Mouse (Mus musculus) megakaryocyte, embryonic 14.5 days (primary cell): ENCODE results near the gene Zfp536. TPM values are rescaled to one million over a fixed set of nuclear protein-coding genes. Genes with fewer than 3 reads are reported as not detected.

ENCODE experiments used
- H3K27me3 ChIP-seq: replicated peaks from 2 replicates; pipeline ENCODE3; 2012; ENCODE audit warnings: inconsistent platforms
- H3K36me3 ChIP-seq: replicated peaks from 2 replicates; pipeline ENCODE3; 2012; ENCODE audit warnings: low read length, inconsistent platforms, mixed read lengths
- H3K4me1 ChIP-seq: 2 replicates; pipeline ENCODE4 v1.6.1; 2012; ENCODE audit warnings: inconsistent platforms
- H3K4me3 ChIP-seq: replicated peaks from 2 replicates; pipeline ENCODE3; 2012; ENCODE audit warnings: moderate library complexity, mild to moderate bottlenecking, inconsistent platforms
- H3K9me3 ChIP-seq: 2 replicates; pipeline ENCODE4 v1.6.1; 2012; ENCODE audit warnings: inconsistent platforms
- FLI1 ChIP-seq: IDR thresholded peaks from 2 replicates; pipeline ENCODE4 v1.6.1; 2012; ENCODE audit warnings: low read length, inconsistent platforms, mixed read lengths
- GATA1 ChIP-seq: IDR thresholded peaks from 3 replicates; pipeline ENCODE4 v1.6.1; 2012; ENCODE audit warnings: mixed read lengths, low read length, inconsistent platforms, borderline replicate concordance
- polyA plus RNA-seq: library from polyadenylated mRNA; stranded (reverse); fragments of >175 nt; gene quantifications from 2 replicates; pipeline ENCODE4 v1.2.3, GENCODE M21; 2012; ENCODE audit warnings: low replicate concordance; ENCODE audit not compliant: insufficient read depth

Zfp536 gene
- polyA plus RNA-seq, 1 experiment, result not detected

DNA sequence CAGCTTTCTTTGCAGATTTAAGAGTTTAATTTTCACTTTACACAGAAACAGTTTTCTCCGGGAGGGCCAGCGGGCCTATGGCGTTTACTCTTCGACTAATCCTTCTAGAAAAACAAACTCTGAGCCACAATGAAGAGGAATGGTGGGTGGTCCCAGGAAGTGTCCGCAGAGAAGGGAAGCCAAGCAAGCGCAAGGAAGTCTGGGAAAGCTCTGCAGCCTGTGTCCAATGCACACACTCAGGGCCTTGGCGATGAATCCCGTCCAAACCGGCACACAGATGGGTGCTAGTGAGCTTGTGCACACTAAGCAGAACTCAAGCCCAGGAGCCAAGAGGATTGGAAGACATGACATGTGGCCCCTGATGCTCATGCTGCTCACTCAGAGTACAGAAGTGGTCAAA is 276.9 kb downstream of the Zfp536 start:
- no peak overlapping the region for H3K4me3 ChIP-seq
- no peaks in the 10 kb centered on the region for H3K4me1 ChIP-seq
- H3K9me3 ChIP-seq, result peaks cover 27% of the 10 kb centered on the region
- TF ChIP-seq GATA1, result no peak
- TF ChIP-seq FLI1, result no peak
- no peaks in the 10 kb centered on the region for H3K36me3 ChIP-seq
- no peaks in the 10 kb centered on the region for H3K27me3 ChIP-seq

DNA sequence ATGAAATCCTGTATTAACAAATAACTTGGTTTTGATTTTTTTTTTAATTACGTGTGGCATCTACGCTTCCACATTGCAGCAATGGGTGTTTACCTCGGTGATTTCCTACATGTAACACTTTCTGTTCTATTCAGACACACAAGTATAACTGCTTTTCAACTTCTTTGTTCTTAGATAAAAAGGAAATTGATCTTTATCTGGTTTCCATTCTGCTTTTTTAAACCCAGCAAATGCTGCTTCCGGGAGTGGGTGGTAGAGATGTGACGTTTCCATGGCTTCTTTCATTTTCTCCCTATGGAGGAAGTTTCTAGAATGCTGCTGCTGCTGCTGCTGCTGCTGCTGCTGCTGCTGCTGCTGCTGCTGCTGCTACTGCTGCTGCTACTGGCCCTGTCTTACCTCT is 283.1 kb downstream of the Zfp536 start:
- no peaks in the 10 kb centered on the region for H3K36me3 ChIP-seq
- H3K4me3 ChIP-seq, result no peak overlapping the region
- H3K27me3 ChIP-seq, result no peaks in the 10 kb centered on the region
- TF ChIP-seq FLI1 (no peak), GATA1 (no peak)
- peaks cover 27% of the 10 kb centered on the region for H3K9me3 ChIP-seq
- no peaks in the 10 kb centered on the region for H3K4me1 ChIP-seq

DNA sequence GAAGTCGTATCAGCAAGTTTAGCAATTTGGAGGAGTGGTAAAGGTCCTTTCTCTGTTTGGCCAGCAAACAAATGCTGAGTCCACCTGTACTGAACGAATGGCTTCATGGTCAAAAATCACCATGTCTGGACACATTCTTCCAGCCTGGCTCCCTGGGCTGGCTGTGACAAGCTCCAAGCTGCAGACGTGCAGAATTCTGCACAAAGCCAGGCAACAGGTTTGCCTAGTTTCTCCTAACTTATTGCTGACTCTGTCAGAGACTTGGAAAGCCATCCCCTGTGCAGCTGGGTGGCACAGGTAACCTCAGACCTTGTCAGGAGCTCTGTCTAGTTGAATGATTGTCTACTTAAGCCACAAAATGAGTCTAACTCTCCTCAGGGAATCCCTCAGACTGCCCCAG is 288.5 kb downstream of the Zfp536 start:
- TF ChIP-seq FLI1, result no peak
- TF ChIP-seq GATA1, result no peak
- Histone ChIP-seq H3K4me3 (no peak overlapping the region), H3K9me3 (peaks cover 38% of the 10 kb centered on the region), H3K4me1 (no peaks in the 10 kb centered on the region), H3K27me3 (no peaks in the 10 kb centered on the region), H3K36me3 (no peaks in the 10 kb centered on the region)

DNA sequence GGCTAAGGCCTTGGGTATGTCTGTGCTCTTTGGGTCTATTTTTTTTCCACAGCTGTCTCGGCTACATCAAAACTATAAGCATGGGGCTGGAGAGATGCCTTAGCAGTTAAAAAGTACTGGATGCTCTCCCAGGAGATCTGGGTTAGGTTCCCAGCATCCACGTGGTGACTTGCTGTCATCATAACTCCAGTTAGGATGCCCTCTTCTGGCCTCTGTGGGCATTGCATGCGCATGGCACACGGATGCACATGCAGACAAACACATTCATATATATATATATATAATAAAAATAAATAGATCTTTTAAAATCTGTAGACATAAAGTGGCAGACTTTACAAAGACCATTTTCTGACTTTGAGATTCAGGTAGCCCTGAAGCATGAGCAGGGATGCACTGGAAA is 290.9 kb downstream of the Zfp536 start:
- peaks cover 40% of the 10 kb centered on the region for H3K9me3 ChIP-seq
- H3K36me3 ChIP-seq, result no peaks in the 10 kb centered on the region
- no peaks in the 10 kb centered on the region for H3K4me1 ChIP-seq
- no peaks in the 10 kb centered on the region for H3K27me3 ChIP-seq
- TF ChIP-seq FLI1 (no peak), GATA1 (no peak)
- H3K4me3 ChIP-seq, result no peak overlapping the region

DNA sequence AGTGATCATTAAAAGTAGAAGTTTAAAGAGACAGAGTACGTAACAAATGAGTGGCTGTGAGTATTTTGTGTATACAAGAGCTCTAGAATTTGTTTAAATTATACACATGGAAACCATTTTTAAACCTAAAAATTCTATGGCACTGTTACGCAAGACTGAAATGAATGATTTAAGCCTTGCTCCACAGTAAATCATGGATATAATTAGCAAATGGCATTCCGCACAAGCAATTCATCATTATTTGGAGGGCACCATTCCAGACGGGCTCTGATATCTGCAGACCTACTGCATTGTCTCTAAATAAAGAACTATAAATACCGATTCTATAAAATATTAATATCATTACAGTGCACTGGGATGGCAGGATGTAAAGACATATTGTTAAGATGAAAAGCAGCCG is 292.3 kb downstream of the Zfp536 start:
- no peaks in the 10 kb centered on the region for H3K36me3 ChIP-seq
- peaks cover 35% of the 10 kb centered on the region for H3K9me3 ChIP-seq
- no peaks in the 10 kb centered on the region for H3K27me3 ChIP-seq
- H3K4me1 ChIP-seq, result no peaks in the 10 kb centered on the region
- TF ChIP-seq FLI1 (no peak), GATA1 (no peak)
- H3K4me3 ChIP-seq, result no peak overlapping the region

DNA sequence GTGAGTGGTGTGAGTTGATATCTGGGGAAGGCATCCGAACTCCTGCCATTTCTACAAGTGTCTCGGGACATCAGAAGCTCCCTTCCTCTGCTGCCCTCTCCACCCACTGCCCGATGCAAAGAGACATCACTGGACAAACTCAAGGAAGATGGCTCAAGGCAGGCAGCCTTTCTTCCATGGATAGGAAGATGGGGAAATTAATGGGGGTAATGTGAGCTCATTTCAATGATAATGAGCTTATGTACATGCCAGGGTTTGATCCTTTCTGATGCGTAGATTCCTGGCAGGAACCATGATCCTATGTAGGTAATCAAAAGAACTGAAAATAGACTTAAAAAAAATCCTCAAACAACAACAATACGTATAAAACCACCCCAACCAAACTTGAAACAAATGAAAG is 296.1 kb downstream of the Zfp536 start:
- Histone ChIP-seq H3K4me1 (no peaks in the 10 kb centered on the region), H3K36me3 (no peaks in the 10 kb centered on the region), H3K27me3 (no peaks in the 10 kb centered on the region), H3K4me3 (no peak overlapping the region), H3K9me3 (peaks cover 32% of the 10 kb centered on the region)
- no peak for TF ChIP-seq FLI1
- TF ChIP-seq GATA1, result no peak

DNA sequence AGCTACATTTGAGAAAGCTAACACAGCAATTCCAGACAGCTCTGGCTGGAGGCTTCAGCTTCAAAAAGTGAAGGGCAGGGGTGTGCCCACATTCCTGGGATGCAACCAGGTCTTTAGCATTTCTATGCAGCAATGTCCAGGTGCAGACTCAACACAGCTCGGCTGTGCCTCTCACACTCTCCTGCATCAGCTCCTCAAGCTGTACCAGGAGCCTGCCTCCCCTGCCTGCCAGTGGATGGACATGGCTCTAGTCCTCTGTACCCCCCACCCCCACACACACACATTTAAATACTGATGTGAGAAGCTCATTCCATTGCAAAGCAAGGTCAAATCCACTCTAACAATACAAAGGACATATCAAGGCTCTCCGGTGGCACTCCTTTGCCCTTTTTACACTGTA is 298.0 kb downstream of the Zfp536 start:
- H3K27me3 ChIP-seq, result no peaks in the 10 kb centered on the region
- H3K4me1 ChIP-seq, result no peaks in the 10 kb centered on the region
- no peaks in the 10 kb centered on the region for H3K36me3 ChIP-seq
- peaks cover 36% of the 10 kb centered on the region for H3K9me3 ChIP-seq
- H3K4me3 ChIP-seq, result no peak overlapping the region
- TF ChIP-seq FLI1 (no peak), GATA1 (no peak)

DNA sequence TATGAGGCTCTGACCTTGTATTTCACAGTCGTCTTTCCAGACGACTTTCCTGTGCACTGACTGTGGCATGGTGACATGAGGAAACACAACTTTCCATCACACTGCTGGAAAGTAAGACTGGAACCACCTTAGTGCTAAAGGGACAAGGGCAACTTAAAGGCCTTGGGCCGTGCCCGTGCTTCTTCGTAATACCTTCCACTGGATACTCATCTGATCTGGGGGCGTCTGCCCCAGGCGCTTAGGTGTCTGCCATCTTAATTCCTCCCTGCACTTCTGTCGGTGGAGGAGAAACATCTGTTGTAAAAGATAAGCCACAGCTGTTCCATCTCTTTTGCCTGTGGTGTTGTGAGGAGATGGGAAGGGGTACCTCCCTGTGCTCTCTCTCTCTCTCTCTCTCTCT is 299.2 kb downstream of the Zfp536 start:
- Histone ChIP-seq H3K9me3 (peaks cover 28% of the 10 kb centered on the region), H3K27me3 (no peaks in the 10 kb centered on the region), H3K4me1 (no peaks in the 10 kb centered on the region), H3K4me3 (no peak overlapping the region), H3K36me3 (no peaks in the 10 kb centered on the region)
- TF ChIP-seq GATA1 (no peak), FLI1 (no peak)

DNA sequence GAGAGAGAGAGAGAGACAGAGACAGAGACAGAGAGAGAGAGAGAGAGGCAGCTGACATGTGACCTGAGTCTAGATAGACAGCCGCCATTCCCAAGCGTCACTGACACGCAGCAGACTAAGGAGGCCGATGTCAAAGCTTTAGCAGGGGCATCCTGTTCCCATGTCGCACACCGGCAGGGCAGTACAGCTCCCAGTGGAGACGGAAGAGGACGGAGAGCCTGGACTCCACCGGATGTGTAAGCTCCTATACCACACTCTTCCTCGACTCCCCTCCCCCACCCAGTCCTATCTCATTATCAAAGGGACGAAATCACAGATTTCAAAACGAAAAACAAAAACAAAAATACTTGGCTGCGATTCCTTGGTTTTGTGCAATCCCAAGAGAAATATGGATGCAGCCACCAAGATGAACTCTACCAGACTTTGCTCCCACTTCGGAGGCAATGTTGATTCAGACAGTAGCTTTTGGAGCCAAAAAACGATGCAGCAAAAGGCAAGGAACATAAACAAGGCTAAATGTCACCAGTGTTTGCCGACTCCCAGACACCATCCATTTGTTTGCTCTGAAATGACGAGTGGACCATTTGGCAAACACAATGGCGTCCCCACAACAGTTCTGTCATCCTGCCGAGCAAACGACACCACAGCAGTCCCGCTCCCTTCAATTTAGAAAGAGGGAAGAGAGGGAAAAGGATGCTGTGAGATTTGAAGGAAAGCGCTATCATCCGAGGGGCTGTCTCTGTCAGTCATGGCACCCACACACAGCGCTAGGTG is 299.9 kb downstream of the Zfp536 start:
- Histone ChIP-seq H3K9me3 (peaks cover 25% of the 10 kb centered on the region), H3K27me3 (no peaks in the 10 kb centered on the region), H3K4me3 (no peak overlapping the region), H3K4me1 (no peaks in the 10 kb centered on the region), H3K36me3 (no peaks in the 10 kb centered on the region)
- no peak for TF ChIP-seq FLI1
- TF ChIP-seq GATA1, result no peak

DNA sequence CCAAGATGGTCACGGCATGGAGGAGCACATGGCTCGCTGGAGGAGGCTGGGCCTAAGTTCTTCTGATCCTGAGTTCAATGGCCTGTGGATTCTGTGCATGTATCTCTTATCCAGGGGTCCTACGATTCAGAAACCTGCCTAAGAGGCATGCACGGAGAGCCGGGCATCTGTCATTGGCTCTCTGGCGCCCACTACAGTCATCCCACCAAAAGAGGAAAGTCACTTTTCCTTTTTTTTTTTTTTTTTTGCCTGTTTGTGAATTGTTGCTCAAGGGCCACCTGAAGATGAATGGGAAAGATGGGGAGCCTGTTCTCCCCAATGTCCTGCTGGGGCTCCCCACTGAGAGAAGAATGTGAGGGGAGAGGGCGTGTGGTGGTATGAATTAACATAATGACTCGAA is 301.7 kb downstream of the Zfp536 start:
- Histone ChIP-seq H3K36me3 (no peaks in the 10 kb centered on the region), H3K9me3 (peaks cover 24% of the 10 kb centered on the region), H3K27me3 (no peaks in the 10 kb centered on the region), H3K4me3 (no peak overlapping the region), H3K4me1 (no peaks in the 10 kb centered on the region)
- TF ChIP-seq GATA1, result no peak
- TF ChIP-seq FLI1, result no peak
